Comparison of ENCODE assay signal across 23 mouse cellular contexts in the genomic region with DNA sequence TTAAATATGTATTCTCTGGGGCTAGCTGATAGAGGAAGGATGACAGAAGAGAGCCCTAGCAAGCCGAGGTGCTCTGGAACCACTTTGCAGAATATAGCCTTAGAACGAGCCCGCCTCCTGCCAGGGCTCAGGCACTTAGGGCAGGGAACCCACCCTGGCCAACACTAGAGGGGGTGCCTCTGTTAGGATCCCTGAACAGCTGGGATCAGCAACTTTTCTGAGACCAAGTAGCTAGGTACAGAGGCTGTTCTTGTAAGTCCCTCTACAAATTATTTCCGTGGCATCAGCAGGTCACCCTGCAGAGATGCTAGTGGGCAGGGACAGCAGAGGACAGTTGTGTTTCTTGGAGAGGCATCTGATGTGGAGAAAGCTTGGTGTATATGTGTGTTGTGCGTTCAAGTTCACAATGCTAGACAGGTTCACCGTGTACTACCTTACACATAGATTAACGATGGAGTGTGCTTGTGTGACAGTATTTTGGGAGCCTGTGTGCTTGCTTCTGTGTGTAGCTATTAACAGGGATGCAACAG. TPM values are rescaled to one million over a fixed set of nuclear protein-coding genes. Genes with fewer than 3 reads are reported as not detected.
DNase-seq lines count a peak whose midpoint lies in the region; ATAC-seq lines count a peak whose summit lies in the region.
"Had no signal": no experiment of that assay in that cellular context is flagged by ENCODE, and none has a peak within 500 bp of the region (broad histone marks: within the 10 kb centered on the region; RNA-seq: fewer than 3 reads in every experiment).

No protein-coding gene starts in this region.

- H3K27me3 ChIP-seq in midbrain, embryonic 11.5 days (ENCODE audit: control insufficient read depth, insufficient read depth, low read length), result peaks cover 90% of the 10 kb centered on the region
- peaks cover 56% of the 10 kb centered on the region for H3K27me3 ChIP-seq in midbrain, embryonic 16.5 days (ENCODE audit: control insufficient read depth, insufficient read depth, low read depth, low read length)
- H3K27me3 ChIP-seq in limb, embryonic 11.5 days (ENCODE audit: control insufficient read depth, insufficient read depth, low read length), result peaks cover 85% of the 10 kb centered on the region
- H3K27me3 ChIP-seq: CH12.LX had no signal

- H3K4me2 ChIP-seq in midbrain, embryonic 11.5 days, result no peak overlapping the region
- H3K4me2 ChIP-seq in midbrain, embryonic 16.5 days (ENCODE audit: low read length), result no peak overlapping the region
- no peak overlapping the region for H3K4me2 ChIP-seq in limb, embryonic 11.5 days (ENCODE audit: low read depth, severe bottlenecking)
- H3K4me2 ChIP-seq: forebrain, embryonic 13.5 days; heart, embryonic 13.5 days; hindbrain, embryonic 14.5 days; liver, embryonic 12.5 days; lung, embryonic 15.5 days; midbrain, embryonic 15.5 days had no signal

- no peaks in the 10 kb centered on the region for H3K9me3 ChIP-seq in midbrain, embryonic 11.5 days (ENCODE audit: control insufficient read depth, low read length)
- H3K9me3 ChIP-seq in midbrain, embryonic 16.5 days (replicated peaks; ENCODE audit: control insufficient read depth, low read length, poor library complexity, severe bottlenecking), result no peaks in the 10 kb centered on the region
- no peaks in the 10 kb centered on the region for H3K9me3 ChIP-seq in limb, embryonic 11.5 days (ENCODE audit: control insufficient read depth, low read length)
- H3K9me3 ChIP-seq: forebrain, embryonic 13.5 days; heart, embryonic 13.5 days; liver, embryonic 12.5 days; lung, embryonic 15.5 days; midbrain, embryonic 15.5 days had no signal

- H3K4me1 ChIP-seq in midbrain, embryonic 11.5 days (ENCODE audit: control insufficient read depth, insufficient read depth, low read length), result peaks cover 4% of the 10 kb centered on the region
- peaks cover under 1% of the 10 kb centered on the region; the same call in 1 of the 2 replicates for H3K4me1 ChIP-seq in midbrain, embryonic 16.5 days (ENCODE audit: control insufficient read depth, insufficient read depth, low read length)
- peaks cover 5% of the 10 kb centered on the region for H3K4me1 ChIP-seq in limb, embryonic 11.5 days (ENCODE audit: control insufficient read depth, insufficient read depth, low read length)
- H3K4me1 ChIP-seq: liver, embryonic 12.5 days had no signal

- H3K27ac ChIP-seq in midbrain, embryonic 11.5 days (ENCODE audit: low read depth, low read length), result no peak overlapping the region
- H3K27ac ChIP-seq in midbrain, embryonic 16.5 days (ENCODE audit: low read length), result no peak overlapping the region
- no peak overlapping the region for H3K27ac ChIP-seq in limb, embryonic 11.5 days (replicated peaks; ENCODE audit: low read depth, low read length)
- H3K27ac ChIP-seq: forebrain, embryonic 13.5 days; heart, embryonic 13.5 days; hindbrain, embryonic 14.5 days; liver, embryonic 12.5 days; lung, embryonic 15.5 days; midbrain, embryonic 15.5 days had no signal

- no peak for ATAC-seq in midbrain, embryonic 11.5 days (ENCODE audit: low FRiP score)
- no peak for ATAC-seq in midbrain, embryonic 16.5 days
- no peak for ATAC-seq in limb, embryonic 11.5 days (ENCODE audit: insufficient number of reproducible peaks, low FRiP score, low TSS enrichment, low read depth)
- ATAC-seq: forebrain, embryonic 13.5 days; intestine, postnatal 0 days; liver, embryonic 12.5 days; midbrain, embryonic 15.5 days had no signal

- DNase-seq in heart, adult 11 months, result peak; percentile 43
- DNase-seq in heart, postnatal 10 days, result no peak
- DNase-seq in midbrain, embryonic 11.5 days (ENCODE audit: low spot score, missing footprints), result peak; percentile 93
- DNase-seq in limb, embryonic 11.5 days (ENCODE audit: low spot score), result peak; percentile 55
- no peak for DNase-seq in gastrocnemius, adult 8-10 months (ENCODE audit: low spot score in 2 of 2)
- no peak for DNase-seq in B cell, adult 2 months
- no peak for DNase-seq in retina, embryonic 14.5 days (ENCODE audit: low spot score)
- DNase-seq: cerebellum, adult 11 months; cerebellum, postnatal 25 days; kidney, postnatal 4 days; right cerebral cortex, postnatal 14 days; thymus, postnatal 36 days had no signal

- H3K4me3 ChIP-seq in midbrain, embryonic 11.5 days (ENCODE audit: low read depth, low read length), result no peak overlapping the region
- H3K4me3 ChIP-seq in midbrain, embryonic 16.5 days (ENCODE audit: low read depth, low read length), result no peak overlapping the region
- no peak overlapping the region for H3K4me3 ChIP-seq in limb, embryonic 11.5 days (ENCODE audit: low read depth, low read length)
- H3K4me3 ChIP-seq: forebrain, embryonic 13.5 days; heart, embryonic 13.5 days; liver, embryonic 12.5 days; lung, embryonic 15.5 days; midbrain, embryonic 15.5 days had no signal

- no peak overlapping the region for H3K9ac ChIP-seq in midbrain, embryonic 11.5 days (ENCODE audit: low read length)
- H3K9ac ChIP-seq in midbrain, embryonic 16.5 days (ENCODE audit: low read depth, low read length), result no peak overlapping the region
- no peak overlapping the region for H3K9ac ChIP-seq in limb, embryonic 11.5 days (ENCODE audit: low read length)
- H3K9ac ChIP-seq: forebrain, embryonic 13.5 days; heart, embryonic 13.5 days; hindbrain, embryonic 14.5 days; liver, embryonic 12.5 days; lung, embryonic 15.5 days; midbrain, embryonic 15.5 days had no signal

- intact Hi-C loops in heart, postnatal 10 days (cut with DNase I), result no loop called here

- H3K36me3 ChIP-seq in midbrain, embryonic 11.5 days (ENCODE audit: control insufficient read depth, insufficient read depth, low read length), result no peaks in the 10 kb centered on the region
- no peaks in the 10 kb centered on the region for H3K36me3 ChIP-seq in midbrain, embryonic 16.5 days (ENCODE audit: control insufficient read depth, insufficient read depth, low read length)
- no peaks in the 10 kb centered on the region for H3K36me3 ChIP-seq in limb, embryonic 11.5 days (ENCODE audit: control insufficient read depth, insufficient read depth, low read length)
- H3K36me3 ChIP-seq: heart, embryonic 13.5 days; liver, embryonic 12.5 days; lung, embryonic 15.5 days; midbrain, embryonic 15.5 days had no signal

- WGBS in midbrain, embryonic 11.5 days, result 5% methylated on average over 7 of the region's 7 CpGs
- WGBS in midbrain, embryonic 16.5 days, result 7% methylated on average over 7 of the region's 7 CpGs
- WGBS in limb, embryonic 11.5 days, result 6% methylated on average over 7 of the region's 7 CpGs

RNA-seq across cellular contexts. Expression of a gene that starts 5.8 kb away (rescaled TPM):
- total RNA-seq in heart, postnatal 10 days (2021), result under 1 TPM; 0.40 to 0.48 TPM
- polyA plus RNA-seq in midbrain, embryonic 11.5 days (2014; fragmentation: Nextera tagmentation; extraction: Ambion mirVana), result 5.6 and 6.7 TPM in 2 replicates
- polyA plus RNA-seq in midbrain, embryonic 16.5 days (2015; fragmentation: Nextera tagmentation; extraction: Ambion mirVana), result 0.16 and 0.33 TPM in 2 replicates
- 7.8 and 8.4 TPM in 2 replicates for polyA plus RNA-seq in limb, embryonic 11.5 days (2014; fragmentation: Nextera tagmentation; extraction: Ambion mirVana)
- 10 to 100 TPM; 24.2 to 32.0 (median 27.8) TPM for total RNA-seq in gastrocnemius, adult 8-10 months (2022)
- total RNA-seq: adrenal gland, adult 18-20 months; granulocyte monocyte progenitor cell, adult 5-6 weeks had no signal

Comparison
In these comparisons a context has a peak if more than half of its experiments do, and no peak if none do; other contexts are left out.
1. DNase-seq: peak in heart, adult 11 months (single experiment), midbrain, embryonic 11.5 days (single experiment) and limb, embryonic 11.5 days (single experiment); none in heart, postnatal 10 days (0 of 2), gastrocnemius, adult 8-10 months (0 of 2), B cell, adult 2 months (0 of 2) and retina, embryonic 14.5 days (single experiment).